Mouse (Mus musculus): Measurements from ENCODE around the gene Efr3b. TPM values are rescaled to one million over a fixed set of nuclear protein-coding genes. Genes with fewer than 3 reads are reported as not detected.
A peak's percentile ranks its signal among the peaks of the same experiment; 100 is the strongest.

The Efr3b gene
- total and polyA plus RNA-seq, 2 experiments from 2014 or later: 32.8 to 111 TPM

DNA sequence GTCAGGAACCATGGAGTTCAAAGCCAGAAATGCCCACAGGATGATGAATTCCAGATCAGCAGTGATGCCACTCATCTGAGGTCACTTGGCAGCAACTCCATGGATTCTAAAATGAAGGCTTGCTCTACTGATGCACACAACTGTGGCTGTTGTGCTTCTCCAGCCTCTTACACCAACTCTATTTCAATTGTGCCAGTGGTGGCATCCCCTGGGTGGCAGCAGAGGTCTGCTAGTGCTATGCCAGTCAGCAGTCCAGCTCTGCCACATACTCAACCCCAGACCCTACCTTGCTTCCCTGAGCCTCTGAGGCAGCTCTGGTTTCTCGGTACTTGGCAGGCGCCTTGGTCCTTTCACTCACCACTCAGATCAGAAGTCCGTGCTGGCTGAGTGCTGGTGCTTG is 109.9 kb downstream of the Efr3b start:
- ATAC-seq (ENCODE audit: low FRiP score): no peak
- no peaks in the 10 kb centered on the region for H3K36me3 ChIP-seq (ENCODE audit: insufficient read depth, low read length)
- H3K4me2 ChIP-seq (ENCODE audit: low read depth, low read length, poor library complexity, severe bottlenecking): no peak overlapping the region
- TF ChIP-seq CTCF (IDR thresholded peaks at IDR 0.05): peak; percentile 59
- H3K4me1 ChIP-seq (ENCODE audit: insufficient read depth, low read length): no peaks in the 10 kb centered on the region
- no peaks in the 10 kb centered on the region for H3K27me3 ChIP-seq (ENCODE audit: insufficient read depth, low read length)
- no peak overlapping the region for H3K4me3 ChIP-seq (ENCODE audit: low read depth, low read length)
- no peak overlapping the region for H3K27ac ChIP-seq (ENCODE audit: low read depth, low read length)
- peak; percentile 40 for DNase-seq (ENCODE audit: low spot score)
- no peak overlapping the region for H3K9ac ChIP-seq (replicated peaks; ENCODE audit: low read length, poor library complexity, severe bottlenecking)
- WGBS: 59% methylated on average over 3 of the region's 3 CpGs
- no peaks in the 10 kb centered on the region for H3K9me3 ChIP-seq (ENCODE audit: low read length)

DNA sequence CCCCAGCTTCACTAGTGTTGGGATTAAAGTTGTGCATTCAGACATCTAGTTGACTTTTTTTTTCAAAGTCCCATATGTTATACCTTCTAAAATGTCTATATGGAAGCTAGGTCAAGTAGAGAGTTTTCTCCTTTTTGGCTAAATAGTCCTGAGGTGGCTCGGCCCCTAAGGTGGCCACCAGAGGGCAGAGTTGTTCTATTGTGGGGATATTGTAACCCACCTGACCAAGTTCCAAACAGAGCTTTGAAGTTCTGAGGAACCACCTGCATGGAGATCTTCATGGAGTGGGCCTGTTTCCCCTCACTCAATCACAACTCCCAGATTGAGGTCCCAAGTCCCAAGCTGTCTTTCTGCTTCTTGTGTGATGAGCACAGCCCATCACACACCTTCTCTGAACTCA is 112.6 kb downstream of the Efr3b start:
- no peak overlapping the region for H3K4me2 ChIP-seq (ENCODE audit: low read depth, low read length, poor library complexity, severe bottlenecking)
- no peak overlapping the region for H3K4me3 ChIP-seq (ENCODE audit: low read depth, low read length)
- DNase-seq (ENCODE audit: low spot score): peak; percentile 65
- H3K36me3 ChIP-seq (ENCODE audit: insufficient read depth, low read length): no peaks in the 10 kb centered on the region
- no peaks in the 10 kb centered on the region for H3K4me1 ChIP-seq (ENCODE audit: insufficient read depth, low read length)
- ATAC-seq (ENCODE audit: low FRiP score): 0 out of 2 replicates have a peak, but pooled peaks have one; percentile 59
- H3K27me3 ChIP-seq (ENCODE audit: insufficient read depth, low read length): no peaks in the 10 kb centered on the region
- 0% methylated on average over 1 of the region's 1 CpGs for WGBS
- no peak overlapping the region for H3K27ac ChIP-seq (ENCODE audit: low read depth, low read length)
- no peak overlapping the region for H3K9ac ChIP-seq (replicated peaks; ENCODE audit: low read length, poor library complexity, severe bottlenecking)
- H3K9me3 ChIP-seq (ENCODE audit: low read length): no peaks in the 10 kb centered on the region
- TF ChIP-seq CTCF (IDR thresholded peaks at IDR 0.05): peak; percentile 81

GRCm38 (mm10) chr12:3919423-3919822 is 119.3 kb downstream of the Efr3b start:
- Histone ChIP-seq H3K4me2 (ENCODE audit: low read depth, low read length, poor library complexity, severe bottlenecking) (no peak overlapping the region), H3K9me3 (ENCODE audit: low read length) (no peaks in the 10 kb centered on the region), H3K9ac (replicated peaks; ENCODE audit: low read length, poor library complexity, severe bottlenecking) (no peak overlapping the region), H3K4me1 (ENCODE audit: insufficient read depth, low read length) (0 out of 2 replicates have a peak, but pooled peaks cover 5% of the 10 kb centered on the region), H3K36me3 (ENCODE audit: insufficient read depth, low read length) (peaks cover 5% of the 10 kb centered on the region; the same call in 1 of the 2 replicates), H3K4me3 (ENCODE audit: low read depth, low read length) (no peak overlapping the region), H3K27me3 (ENCODE audit: insufficient read depth, low read length) (no peaks in the 10 kb centered on the region), H3K27ac (ENCODE audit: low read depth, low read length) (no peak overlapping the region)
- DNase-seq (ENCODE audit: low spot score) (no peak), ATAC-seq (ENCODE audit: low FRiP score) (no peak)
- WGBS: 90% methylated on average over 3 of the region's 3 CpGs
- no peak for TF ChIP-seq CTCF (IDR thresholded peaks at IDR 0.05)

DNA sequence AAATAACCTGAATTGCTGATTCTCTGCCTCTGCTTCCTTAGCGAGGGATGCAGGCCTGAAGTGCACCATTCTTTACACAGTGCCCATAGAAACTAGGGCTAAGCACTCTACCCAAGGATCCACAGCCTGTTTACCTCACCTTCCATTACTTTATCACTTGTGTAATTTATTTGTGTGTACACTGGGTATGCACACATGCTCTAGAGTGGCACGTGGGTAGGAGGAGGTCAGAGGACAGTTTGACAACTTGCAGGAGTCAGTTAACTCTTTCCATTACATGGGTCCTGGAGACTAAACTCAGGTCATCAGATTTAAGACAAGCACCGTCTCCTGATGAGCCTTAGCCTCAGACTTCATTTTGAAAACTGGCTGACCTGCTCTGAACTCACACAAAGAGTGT is 120.1 kb downstream of the Efr3b start:
- WGBS: 72% methylated on average over 3 of the region's 3 CpGs
- no peak for TF ChIP-seq CTCF (IDR thresholded peaks at IDR 0.05)

DNA sequence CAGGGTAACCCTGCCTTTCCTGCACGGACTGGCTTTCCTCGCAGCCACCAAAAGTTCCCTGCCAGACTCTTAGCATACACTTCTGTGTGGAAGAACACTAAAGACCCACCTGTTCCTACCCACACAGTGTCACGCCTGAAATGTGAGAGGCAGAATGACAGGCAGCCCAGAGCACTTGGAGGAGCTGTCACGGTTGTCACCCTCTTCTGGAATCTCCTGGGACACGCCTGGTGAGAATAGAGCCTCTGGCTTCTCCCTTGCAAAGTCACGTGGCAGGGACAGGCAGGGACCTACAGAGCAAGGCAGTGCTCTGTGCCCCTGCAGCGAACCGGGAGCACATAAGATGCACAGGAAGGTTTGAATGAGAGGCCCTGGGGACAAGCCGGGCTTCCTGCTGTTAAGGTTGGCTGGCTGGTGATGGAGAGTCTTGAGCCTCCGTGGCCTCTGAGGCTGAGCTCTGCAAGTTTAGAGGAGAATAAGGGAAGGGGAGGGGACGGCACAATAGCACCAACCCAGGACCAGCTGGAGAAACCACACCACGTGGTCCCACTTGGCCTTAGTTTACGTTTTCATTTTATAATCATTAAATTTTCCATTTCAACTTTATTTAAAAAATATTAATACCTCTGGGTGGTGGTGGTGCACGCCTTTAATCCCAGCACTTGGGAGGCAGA is 120.9 kb downstream of the Efr3b start:
- Histone ChIP-seq H3K4me2 (ENCODE audit: low read depth, low read length, poor library complexity, severe bottlenecking) (no peak overlapping the region), H3K36me3 (ENCODE audit: insufficient read depth, low read length) (peaks cover 6% of the 10 kb centered on the region; the same call in 1 of the 2 replicates), H3K9me3 (ENCODE audit: low read length) (no peaks in the 10 kb centered on the region), H3K4me3 (ENCODE audit: low read depth, low read length) (no peak overlapping the region), H3K9ac (replicated peaks; ENCODE audit: low read length, poor library complexity, severe bottlenecking) (no peak overlapping the region), H3K27me3 (ENCODE audit: insufficient read depth, low read length) (no peaks in the 10 kb centered on the region), H3K27ac (ENCODE audit: low read depth, low read length) (no peak overlapping the region), H3K4me1 (ENCODE audit: insufficient read depth, low read length) (0 out of 2 replicates have a peak, but pooled peaks cover 5% of the 10 kb centered on the region)
- 18% methylated on average over 14 of the region's 14 CpGs for WGBS
- DNase-seq (ENCODE audit: low spot score): no peak
- TF ChIP-seq CTCF (IDR thresholded peaks at IDR 0.05): no peak
- peak; percentile 52 for ATAC-seq (ENCODE audit: low FRiP score)

More for the DNA sequence above, 120.1 kb downstream of the Efr3b start:
- Histone ChIP-seq H3K27ac (ENCODE audit: low read depth, low read length) (no peak overlapping the region), H3K4me1 (ENCODE audit: insufficient read depth, low read length) (0 out of 2 replicates have a peak, but pooled peaks cover 5% of the 10 kb centered on the region), H3K4me2 (ENCODE audit: low read depth, low read length, poor library complexity, severe bottlenecking) (no peak overlapping the region), H3K36me3 (ENCODE audit: insufficient read depth, low read length) (peaks cover 6% of the 10 kb centered on the region; the same call in 1 of the 2 replicates), H3K4me3 (ENCODE audit: low read depth, low read length) (no peak overlapping the region), H3K27me3 (ENCODE audit: insufficient read depth, low read length) (no peaks in the 10 kb centered on the region), H3K9me3 (ENCODE audit: low read length) (no peaks in the 10 kb centered on the region), H3K9ac (replicated peaks; ENCODE audit: low read length, poor library complexity, severe bottlenecking) (no peak overlapping the region)
- DNase-seq (ENCODE audit: low spot score) (no peak), ATAC-seq (ENCODE audit: low FRiP score) (no peak)

GRCm38 (mm10) chr12:3915852-3916251 is 122.9 kb downstream of the Efr3b start:
- Histone ChIP-seq H3K27me3 (ENCODE audit: insufficient read depth, low read length) (no peaks in the 10 kb centered on the region), H3K4me1 (ENCODE audit: insufficient read depth, low read length) (0 out of 2 replicates have a peak, but pooled peaks cover 5% of the 10 kb centered on the region), H3K27ac (ENCODE audit: low read depth, low read length) (no peak overlapping the region), H3K4me2 (ENCODE audit: low read depth, low read length, poor library complexity, severe bottlenecking) (no peak overlapping the region), H3K9ac (replicated peaks; ENCODE audit: low read length, poor library complexity, severe bottlenecking) (no peak overlapping the region), H3K36me3 (ENCODE audit: insufficient read depth, low read length) (peaks cover 7% of the 10 kb centered on the region; the same call in 1 of the 2 replicates), H3K9me3 (ENCODE audit: low read length) (no peaks in the 10 kb centered on the region), H3K4me3 (ENCODE audit: low read depth, low read length) (no peak overlapping the region)
- WGBS: 89% methylated on average over 3 of the region's 3 CpGs
- DNase-seq (ENCODE audit: low spot score) (no peak), ATAC-seq (ENCODE audit: low FRiP score) (no peak)
- TF ChIP-seq CTCF (IDR thresholded peaks at IDR 0.05): no peak

Other genes starting within 250 kb of the Efr3b start
- 88.5 and 101 TPM in 2 replicates for gene Dnmt3a, start 232.9 kb downstream of the Efr3b start, total RNA-seq (2014; rRNA removed)
- gene Dnmt3a, start 232.9 kb downstream of the Efr3b start, polyA plus RNA-seq (2015; fragmentation: Nextera tagmentation; extraction: Ambion mirVana): 106 and 130 TPM in 2 replicates
- 2.2 and 2.4 TPM in 2 replicates for gene Pomc, start 84.0 kb downstream of the Efr3b start, total RNA-seq (2014; rRNA removed)
- 7.9 and 9.8 TPM in 2 replicates for gene Pomc, start 84.0 kb downstream of the Efr3b start, polyA plus RNA-seq (2015; fragmentation: Nextera tagmentation; extraction: Ambion mirVana)
- gene Dnajc27, start 43.7 kb upstream of the Efr3b start, total RNA-seq (2014; rRNA removed): 51.9 and 54.3 TPM in 2 replicates
- 26.1 and 28.0 TPM in 2 replicates for gene Dnajc27, start 43.7 kb upstream of the Efr3b start, polyA plus RNA-seq (2015; fragmentation: Nextera tagmentation; extraction: Ambion mirVana)
- 36.9 and 38.7 TPM in 2 replicates for gene Adcy3, start 94.2 kb upstream of the Efr3b start, total RNA-seq (2014; rRNA removed)
- 12.5 and 13.0 TPM in 2 replicates for gene Adcy3, start 94.2 kb upstream of the Efr3b start, polyA plus RNA-seq (2015; fragmentation: Nextera tagmentation; extraction: Ambion mirVana)
- 6.9 and 8.5 TPM in 2 replicates for gene Ptrhd1, start 195.1 kb upstream of the Efr3b start, total RNA-seq (2014; rRNA removed)
- gene Ptrhd1, start 195.1 kb upstream of the Efr3b start, polyA plus RNA-seq (2015; fragmentation: Nextera tagmentation; extraction: Ambion mirVana): 8.3 and 8.4 TPM in 2 replicates
- gene Cenpo, start 195.4 kb upstream of the Efr3b start, total RNA-seq (2014; rRNA removed): 7.0 and 9.3 TPM in 2 replicates
- 5.4 and 5.8 TPM in 2 replicates for gene Cenpo, start 195.4 kb upstream of the Efr3b start, polyA plus RNA-seq (2015; fragmentation: Nextera tagmentation; extraction: Ambion mirVana)